Mouse (Mus musculus) brain, adult 2 months (tissue): Measurements from ENCODE around the gene Kdsr.

Source experiments
- DNase-seq: peaks from one replicate; pipeline ENCODE4 v3.0.0; 2011; ENCODE audit warnings: low read depth, low spot score

The Kdsr gene

GRCm38 (mm10) chr1:106695649-106696048 is 63.9 kb downstream of the Kdsr start:
- DNase-seq: no peak

GRCm38 (mm10) chr1:106694316-106694715 is 65.2 kb downstream of the Kdsr start:
- no peak for DNase-seq

DNA sequence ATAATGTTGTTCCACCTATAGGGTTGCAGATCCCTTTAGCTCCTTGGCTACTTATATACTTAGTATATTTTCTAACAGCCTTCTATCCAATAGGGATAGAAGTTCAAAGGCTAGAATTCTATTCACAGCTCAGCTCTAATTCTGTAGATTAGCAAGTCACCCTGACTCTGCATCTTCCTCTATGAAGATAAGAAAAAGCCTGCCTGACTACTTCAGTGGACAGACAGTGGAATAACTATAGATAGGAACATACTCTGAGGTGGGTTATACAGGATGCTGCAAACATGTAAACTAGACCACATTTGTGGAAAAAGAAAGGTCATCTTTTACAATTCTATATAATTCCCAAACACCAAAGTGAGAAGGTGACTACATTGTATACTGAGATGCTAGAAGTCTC is 66.9 kb downstream of the Kdsr start:
- DNase-seq: no peak

- peak; percentile 49 for DNase-seq
Observed at GRCm38 (mm10) chr1:106690887-106691286, 68.6 kb downstream of the Kdsr start.

DNA sequence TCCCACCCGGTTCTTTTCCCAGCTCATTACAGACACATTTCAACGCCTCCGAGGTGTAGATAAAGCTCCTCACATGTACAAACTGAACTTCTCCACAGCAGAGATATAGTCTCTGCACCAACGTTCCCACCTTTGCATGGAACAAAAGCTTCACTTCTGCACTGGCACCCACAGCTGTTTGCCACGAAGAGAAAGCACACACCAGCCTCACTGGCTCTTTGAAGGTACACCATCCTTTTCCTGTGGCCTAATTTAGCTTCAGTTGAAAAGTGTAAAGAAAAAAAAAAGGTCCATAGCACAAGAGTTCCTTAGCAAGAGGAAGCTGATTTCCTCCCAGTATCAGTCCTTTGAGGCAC is 71.4 kb downstream of the Kdsr start:
- DNase-seq: peak; percentile 51

GRCm38 (mm10) chr1:106687435-106688160 is 71.9 kb downstream of the Kdsr start:
- DNase-seq: peak; percentile 59

DNA sequence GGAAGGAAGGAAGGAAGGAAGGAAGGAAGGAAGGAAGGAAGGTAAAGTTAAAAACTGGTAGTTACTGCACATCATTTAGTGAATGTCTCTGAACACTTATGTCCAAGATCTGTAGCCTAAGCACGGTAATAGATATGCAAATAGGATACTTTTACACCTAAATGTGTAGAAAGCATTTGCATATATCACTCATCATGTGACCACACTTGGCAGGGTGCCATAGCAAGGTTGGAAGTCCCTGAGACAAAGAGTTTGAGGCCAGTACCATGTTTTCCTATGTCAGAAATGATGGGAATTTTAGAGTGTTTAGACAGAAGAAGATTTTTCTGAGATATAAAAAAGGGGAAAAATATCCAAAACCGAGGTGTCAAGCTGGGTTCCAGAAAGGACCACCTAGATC is 73.8 kb downstream of the Kdsr start:
- no peak for DNase-seq

GRCm38 (mm10) chr1:106684546-106684945 is 75.0 kb downstream of the Kdsr start:
- DNase-seq: no peak

DNA sequence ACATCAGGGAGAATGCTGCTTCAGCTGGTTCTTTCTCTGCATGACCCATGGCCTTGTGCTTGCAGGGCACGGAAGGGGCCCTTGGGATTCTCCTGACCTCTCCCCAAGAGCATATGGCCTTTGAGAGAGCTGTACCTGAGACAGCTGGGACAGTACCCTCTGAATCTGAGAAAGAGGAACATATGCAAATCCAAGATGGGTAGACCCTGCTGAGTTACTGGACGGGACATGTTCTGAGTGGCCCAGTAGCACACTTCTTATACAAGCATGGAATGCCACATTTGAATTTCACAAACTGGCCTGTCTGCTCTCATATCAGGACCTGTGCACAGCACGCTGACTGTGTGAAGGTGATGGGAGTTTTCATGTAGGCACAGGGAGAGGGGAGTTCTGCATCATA is 76.7 kb downstream of the Kdsr start:
- DNase-seq: no peak

DNA sequence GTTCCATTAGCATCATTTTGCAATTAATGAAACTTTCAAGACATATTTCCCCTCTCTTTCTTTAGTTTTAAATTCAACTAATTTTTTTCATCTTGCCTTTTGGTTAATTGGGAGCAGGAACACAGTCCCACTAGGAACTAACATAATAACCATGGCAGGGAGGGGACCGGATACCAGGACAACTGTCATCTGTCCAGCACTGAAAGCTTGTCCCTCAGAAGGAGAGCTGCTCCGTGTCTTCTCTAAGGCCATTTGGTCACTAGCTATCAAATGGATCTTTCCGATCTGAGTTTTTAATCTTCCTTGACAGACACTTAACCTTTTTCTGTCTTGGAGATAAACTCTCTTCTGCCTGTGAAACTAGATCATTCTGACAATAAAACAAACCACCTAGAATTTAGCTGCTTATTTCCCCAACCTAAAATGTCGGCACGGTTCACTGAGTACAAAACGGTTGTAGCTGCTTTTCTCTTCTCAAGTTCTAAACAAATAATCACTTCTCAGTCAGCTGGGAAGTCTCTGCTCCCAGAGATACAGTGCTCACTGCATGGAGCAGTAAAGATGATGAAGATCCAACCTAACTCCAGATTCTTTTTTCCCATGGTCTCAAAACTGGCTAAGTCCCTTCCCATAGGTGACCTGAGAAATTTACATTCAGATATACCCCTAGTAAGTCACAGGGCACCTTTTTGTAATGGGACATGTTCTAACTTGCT is 79.6 kb downstream of the Kdsr start:
- DNase-seq: no peak

DNA sequence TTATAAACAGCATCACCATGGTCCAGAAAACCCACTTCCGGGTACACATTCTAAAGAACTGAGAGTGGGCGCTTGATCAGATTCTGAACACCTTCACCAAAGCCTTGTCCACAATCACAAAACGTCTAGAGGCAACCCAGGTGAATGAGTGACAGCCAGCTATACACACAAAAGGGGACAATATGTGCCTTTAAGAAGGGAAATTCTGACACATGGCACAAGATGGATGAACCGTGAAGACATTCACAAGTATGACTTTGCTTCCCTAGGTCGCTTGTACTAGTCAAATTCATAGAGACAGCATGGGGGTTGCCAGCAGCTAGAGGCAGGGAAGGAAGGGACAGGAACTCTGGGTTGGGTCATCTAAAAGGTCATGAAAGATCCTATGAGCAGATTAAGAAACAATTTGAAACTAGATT is 81.5 kb downstream of the Kdsr start:
- DNase-seq: no peak
